Mouse (Mus musculus) urinary bladder, postnatal 4 days (tissue): ENCODE results near the gene Wscd1.

Experiments
- DNase-seq, 2 experiments: peaks; one replicate each; pipeline ENCODE4 v3.0.0; 2021 to 2022; ENCODE audit warnings: low spot score in 2 of 2

Gene Wscd1

DNA sequence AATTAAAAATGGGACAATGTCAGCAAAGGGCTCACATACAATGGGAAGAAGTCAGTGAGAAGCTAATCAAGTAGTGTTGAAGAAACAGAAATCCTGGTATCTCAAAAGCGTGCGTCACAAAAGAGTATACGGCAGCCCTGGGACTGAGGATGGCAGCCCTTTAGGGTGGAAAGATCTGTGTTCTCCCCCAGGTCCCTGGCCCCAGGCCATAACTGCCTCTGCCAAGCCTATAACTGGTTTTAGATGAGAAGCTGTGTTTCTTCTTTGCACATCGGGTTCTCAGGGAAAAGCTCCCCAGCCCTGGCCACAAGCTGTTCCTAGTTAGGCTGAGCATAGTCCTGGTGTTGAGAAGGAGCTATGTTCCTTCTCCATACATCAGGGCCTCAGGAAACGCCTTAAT is 72.3 kb downstream of the Wscd1 start:
- no peak for DNase-seq

DNA sequence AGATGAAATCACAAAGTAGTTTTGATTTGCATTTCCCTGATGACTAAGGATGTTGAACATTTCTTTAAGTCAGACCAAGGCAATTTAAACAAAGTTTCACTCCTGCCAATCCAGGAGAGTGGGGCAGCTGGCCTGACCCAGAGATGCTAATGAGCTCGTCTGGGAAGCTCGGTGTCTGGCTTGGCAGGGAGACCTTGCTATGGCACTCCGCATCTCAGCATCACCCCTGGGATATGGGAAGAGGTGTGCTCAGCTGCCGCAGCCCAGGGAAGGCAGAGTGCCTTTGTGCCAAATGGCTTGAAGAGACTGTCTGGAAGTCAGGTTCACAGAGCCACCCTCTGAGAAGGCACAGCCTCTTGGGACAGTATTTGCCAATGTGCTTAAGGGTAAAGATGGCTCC is 75.3 kb downstream of the Wscd1 start:
- no peak for DNase-seq
